Mouse (Mus musculus) 3134 (cell line): ENCODE data around the gene Slc22a4.
A peak's percentile ranks its signal among the peaks of the same experiment; 100 is the strongest.
"Not testable (repeated sequence)": the region's sequence is repeated elsewhere in the genome, so short reads cannot be mapped to it uniquely, and the experiment has no call there.

Source experiments
- DNase-seq: peaks from one replicate; pipeline ENCODE4 v3.0.0-alpha.2; 2011; ENCODE audit warnings: low spot score; ENCODE audit not compliant: insufficient read length; ENCODE audit errors: extremely low read depth

Gene Slc22a4

GRCm38 (mm10) chr11:54058056-54058617 is 30.2 kb upstream of the Slc22a4 start:
- DNase-seq, result no peak

- no peak for DNase-seq
These were observed 29.5 kb upstream of the Slc22a4 start for GRCm38 (mm10) chr11:54057428-54057827.

GRCm38 (mm10) chr11:54056132-54056531 is 28.2 kb upstream of the Slc22a4 start:
- DNase-seq, result no peak

GRCm38 (mm10) chr11:54054257-54054656 is 26.4 kb upstream of the Slc22a4 start:
- peak; percentile 47 for DNase-seq

- DNase-seq, result no peak
These were observed 25.2 kb upstream of the Slc22a4 start for GRCm38 (mm10) chr11:54053090-54053489.

- no peak for DNase-seq
These were observed 24.2 kb upstream of the Slc22a4 start for GRCm38 (mm10) chr11:54052128-54052527.

GRCm38 (mm10) chr11:54051161-54051560 is 23.3 kb upstream of the Slc22a4 start:
- DNase-seq, result no peak

- no peak for DNase-seq
These were observed 22.3 kb upstream of the Slc22a4 start for GRCm38 (mm10) chr11:54050205-54050604.

GRCm38 (mm10) chr11:54040676-54041075 is 12.8 kb upstream of the Slc22a4 start:
- DNase-seq, result no peak

GRCm38 (mm10) chr11:54032872-54033271 is 5.0 kb upstream of the Slc22a4 start:
- DNase-seq, result not testable (repeated sequence)

GRCm38 (mm10) chr11:54028997-54029396 is 1.1 kb upstream of the Slc22a4 start:
- no peak for DNase-seq

- no peak for DNase-seq
These were observed 503 bp downstream of the Slc22a4 start for GRCm38 (mm10) chr11:54027131-54028043.

GRCm38 (mm10) chr11:54026491-54027041 is 1.3 kb downstream of the Slc22a4 start:
- no peak for DNase-seq

- no peak for DNase-seq
These were observed 6.3 kb downstream of the Slc22a4 start for GRCm38 (mm10) chr11:54021396-54022093.

GRCm38 (mm10) chr11:54018893-54019732 is 8.8 kb downstream of the Slc22a4 start:
- peak; percentile 87 for DNase-seq

GRCm38 (mm10) chr11:54017596-54017995 is 10.3 kb downstream of the Slc22a4 start:
- DNase-seq, result no peak

GRCm38 (mm10) chr11:54016051-54016450 is 11.8 kb downstream of the Slc22a4 start:
- no peak for DNase-seq

- no peak for DNase-seq
These were observed 14.9 kb downstream of the Slc22a4 start for GRCm38 (mm10) chr11:54012961-54013360.

GRCm38 (mm10) chr11:54011255-54011654 is 16.6 kb downstream of the Slc22a4 start:
- DNase-seq, result no peak

- no peak for DNase-seq
These were observed 19.4 kb downstream of the Slc22a4 start for GRCm38 (mm10) chr11:54008416-54008920.
